In genomic region chr9:51075780-51076179, GRCm38 (mm10) we compare ENCODE assay signal across 9 mouse cellular contexts. TPM values are rescaled to one million over a fixed set of nuclear protein-coding genes. Genes with fewer than 3 reads are reported as not detected.
DNase-seq lines count a peak whose midpoint lies in the region; ATAC-seq and TF ChIP-seq lines count a peak whose summit lies in the region.
"Had no signal": no experiment of that assay in that cellular context is flagged by ENCODE, and none has a peak within 500 bp of the region (broad histone marks: within the 10 kb centered on the region; RNA-seq: fewer than 3 reads in every experiment).

No protein-coding gene starts in this region.

- intact Hi-C loops in gastrocnemius, postnatal 14 days (cut with DNase I; ENCODE audit: low total_unique reads) = no loop called here

- no peak for TF ChIP-seq EP300 in liver, embryonic 14.5 days (IDR thresholded peaks at IDR 0.05; ENCODE audit: low read depth)

- H3K9me3 ChIP-seq in intestine, embryonic 15.5 days = no peaks in the 10 kb centered on the region
- H3K9me3 ChIP-seq in liver, embryonic 14.5 days (ENCODE audit: control insufficient read depth, low read length) = no peaks in the 10 kb centered on the region
- H3K9me3 ChIP-seq in neural tube, embryonic 11.5 days (ENCODE audit: control insufficient read depth, low read length) = no peaks in the 10 kb centered on the region

- peak overlapping the region; percentile 98 for H3K4me2 ChIP-seq in intestine, embryonic 15.5 days (replicated peaks)
- H3K4me2 ChIP-seq in liver, embryonic 14.5 days (ENCODE audit: low read depth) = peak overlapping the region; percentile 66
- peak overlapping the region; percentile 81 for H3K4me2 ChIP-seq in neural tube, embryonic 11.5 days (ENCODE audit: low read depth)

- H3K27ac ChIP-seq in intestine, embryonic 15.5 days = no peak overlapping the region
- no peak overlapping the region for H3K27ac ChIP-seq in liver, embryonic 14.5 days
- H3K27ac ChIP-seq in neural tube, embryonic 11.5 days (ENCODE audit: low read depth, low read length) = no peak overlapping the region

- no peak for TF ChIP-seq CTCF in liver, embryonic 14.5 days (IDR thresholded peaks at IDR 0.05; ENCODE audit: low read depth)

- H3K9ac ChIP-seq in intestine, embryonic 15.5 days = no peak overlapping the region
- no peak overlapping the region for H3K9ac ChIP-seq in liver, embryonic 14.5 days (replicated peaks)
- no peak overlapping the region for H3K9ac ChIP-seq in neural tube, embryonic 11.5 days (ENCODE audit: low read length)

- ATAC-seq in intestine, embryonic 15.5 days = peak; percentile 28
- no peak for ATAC-seq in liver, embryonic 14.5 days (ENCODE audit: insufficient read depth)
- ATAC-seq in neural tube, embryonic 11.5 days (ENCODE audit: insufficient read depth, low FRiP score, low TSS enrichment) = no peak
- ATAC-seq in erythroblast, adult 5-6 weeks (replicated peaks; ENCODE audit: low FRiP score, poor library complexity, severe bottlenecking) = no peak
- ATAC-seq: Patski had no signal

- peak; percentile 5 for DNase-seq in gastrocnemius, postnatal 14 days
- DNase-seq in gastrocnemius, adult 18-20 months (ENCODE audit: low spot score) = no peak
- DNase-seq in cerebellum, adult 11 months = peak; percentile 44
- peak; percentile 7 for DNase-seq in gastrocnemius, postnatal 25 days
- DNase-seq in liver, embryonic 14.5 days (ENCODE audit: low read depth in 3 of 3, low spot score in 3 of 3) = no peak
- no peak for DNase-seq in neural tube, embryonic 11.5 days (ENCODE audit: low spot score)

- H3K4me1 ChIP-seq in intestine, embryonic 15.5 days (replicated peaks) = peaks cover 15% of the 10 kb centered on the region; the same call in 1 of the 2 replicates
- H3K4me1 ChIP-seq in liver, embryonic 14.5 days (replicated peaks; ENCODE audit: control insufficient read depth in 2 of 2, insufficient read depth in 2 of 2, low read length in 1 of 2) = peaks cover 0 to 6% of the 10 kb centered on the region in 2 experiments; a peak in 2 of 4 replicates
- peaks cover 7% of the 10 kb centered on the region for H3K4me1 ChIP-seq in neural tube, embryonic 11.5 days (ENCODE audit: control insufficient read depth, insufficient read depth, low read length)

- H3K27me3 ChIP-seq in intestine, embryonic 15.5 days (replicated peaks) = no peaks in the 10 kb centered on the region
- no peaks in the 10 kb centered on the region; the same call in 1 of the 2 replicates for H3K27me3 ChIP-seq in liver, embryonic 14.5 days (ENCODE audit: control insufficient read depth, insufficient read depth, low read length)
- no peaks in the 10 kb centered on the region for H3K27me3 ChIP-seq in neural tube, embryonic 11.5 days (ENCODE audit: control insufficient read depth, insufficient read depth, low read length)

- no peaks in the 10 kb centered on the region for H3K36me3 ChIP-seq in intestine, embryonic 15.5 days
- H3K36me3 ChIP-seq in liver, embryonic 14.5 days (replicated peaks; ENCODE audit: control insufficient read depth, insufficient read depth, low read depth) = no peaks in the 10 kb centered on the region
- H3K36me3 ChIP-seq in neural tube, embryonic 11.5 days (ENCODE audit: control insufficient read depth, insufficient read depth, low read length) = no peaks in the 10 kb centered on the region

- WGBS in intestine, embryonic 15.5 days = 27% methylated on average over 3 of the region's 3 CpGs
- WGBS in liver, embryonic 14.5 days (ENCODE audit: insufficient replicate concordance) = 20% methylated on average over 3 of the region's 3 CpGs
- 33% methylated on average over 3 of the region's 3 CpGs for WGBS in neural tube, embryonic 11.5 days

- peak overlapping the region; percentile 52 for H3K4me3 ChIP-seq in intestine, embryonic 15.5 days (replicated peaks)
- peak overlapping the region in 1 of 2 experiments; percentile 22; a peak in 1 of 4 replicates for H3K4me3 ChIP-seq in liver, embryonic 14.5 days (ENCODE audit: insufficient read depth in 1 of 2, low read depth in 2 of 2, low read length in 2 of 2)
- H3K4me3 ChIP-seq in neural tube, embryonic 11.5 days (ENCODE audit: low read depth, low read length) = no peak overlapping the region

RNA-seq across cellular contexts. Expression of gene Layn, which starts 1.1 kb away (rescaled TPM):
- 1 to 10 TPM; 2.3 to 3.5 TPM for total RNA-seq in gastrocnemius, postnatal 14 days (2021)
- total RNA-seq in gastrocnemius, adult 18-20 months (2021) = 1 to 10 TPM; 1.5 to 2.0 TPM
- 1 to 10 TPM in 1 of 2 experiments, under 1 TPM in 1; 0.64 to 2.8 TPM for total RNA-seq in gastrocnemius, postnatal 25 days (2021)
- polyA plus RNA-seq in intestine, embryonic 15.5 days (2015; fragmentation: Nextera tagmentation; extraction: Ambion mirVana) = 3.7 and 4.3 TPM in 2 replicates
- polyA plus RNA-seq in liver, embryonic 14.5 days (2012; rRNA removed) = 0.38 and 0.45 TPM in 2 replicates
- polyA plus RNA-seq in liver, embryonic 14.5 days (2014; fragmentation: Nextera tagmentation; extraction: Ambion mirVana) = 1.1 and 1.6 TPM in 2 replicates
- 0.88 and 1.2 TPM in 2 replicates for polyA plus RNA-seq in neural tube, embryonic 11.5 days (2014; fragmentation: Nextera tagmentation; extraction: Ambion mirVana)
- total RNA-seq in erythroblast, adult 5-6 weeks (2015; ENCODE audit: low replicate concordance) = 0.58 and 0.63 TPM in 2 replicates
- total RNA-seq in erythroblast, adult 5-6 weeks (2017; ENCODE audit: low replicate concordance) = 9.3 TPM in 1 of 2 replicates, not detected in the other
- polyA plus RNA-seq: Patski had no signal

RNA-seq across cellular contexts. Expression of gene Btg4, which starts 15.1 kb away (rescaled TPM):
- not detected for total RNA-seq in gastrocnemius, postnatal 14 days (2021)
- total RNA-seq in gastrocnemius, adult 18-20 months (2021) = not detected
- total RNA-seq in gastrocnemius, postnatal 25 days (2021) = not detected
- polyA plus RNA-seq in intestine, embryonic 15.5 days (2015; fragmentation: Nextera tagmentation; extraction: Ambion mirVana) = not detected in 2 replicates
- not detected in 2 replicates for polyA plus RNA-seq in liver, embryonic 14.5 days (2012; rRNA removed)
- polyA plus RNA-seq in liver, embryonic 14.5 days (2014; fragmentation: Nextera tagmentation; extraction: Ambion mirVana) = not detected in 2 replicates
- polyA plus RNA-seq in neural tube, embryonic 11.5 days (2014; fragmentation: Nextera tagmentation; extraction: Ambion mirVana) = not detected in 2 replicates
- not detected in 2 replicates for total RNA-seq in erythroblast, adult 5-6 weeks (2015; ENCODE audit: low replicate concordance)
- total RNA-seq in erythroblast, adult 5-6 weeks (2017; ENCODE audit: low replicate concordance) = not detected in 2 replicates
- polyA plus RNA-seq: Patski had no signal

RNA-seq across cellular contexts. Expression of gene 4833427G06Rik, which starts 26.1 kb away (rescaled TPM):
- total RNA-seq in gastrocnemius, postnatal 14 days (2021) = not detected
- not detected for total RNA-seq in gastrocnemius, adult 18-20 months (2021)
- total RNA-seq in gastrocnemius, postnatal 25 days (2021) = not detected
- polyA plus RNA-seq in intestine, embryonic 15.5 days (2015; fragmentation: Nextera tagmentation; extraction: Ambion mirVana) = not detected in 2 replicates
- not detected in 2 replicates for polyA plus RNA-seq in liver, embryonic 14.5 days (2012; rRNA removed)
- polyA plus RNA-seq in liver, embryonic 14.5 days (2014; fragmentation: Nextera tagmentation; extraction: Ambion mirVana) = not detected in 2 replicates
- polyA plus RNA-seq in neural tube, embryonic 11.5 days (2014; fragmentation: Nextera tagmentation; extraction: Ambion mirVana) = not detected in 2 replicates
- not detected in 2 replicates for total RNA-seq in erythroblast, adult 5-6 weeks (2015; ENCODE audit: low replicate concordance)
- not detected in 2 replicates for total RNA-seq in erythroblast, adult 5-6 weeks (2017; ENCODE audit: low replicate concordance)
- polyA plus RNA-seq: Patski had no signal

Comparison
In these comparisons a context has a peak if more than half of its experiments do, and no peak if none do; other contexts are left out.
1. DNase-seq: peak in gastrocnemius, postnatal 14 days (single experiment), cerebellum, adult 11 months (single experiment) and gastrocnemius, postnatal 25 days (single experiment); none in gastrocnemius, adult 18-20 months (single experiment), liver, embryonic 14.5 days (0 of 3) and neural tube, embryonic 11.5 days (single experiment).
2. Peak in every context shown above with its lines, with median percentiles within 50 percentile points of each other: H3K4me2 ChIP-seq.